Mouse (Mus musculus) CH12.LX (cell line): Measurements from ENCODE around the gene Prss21. TPM values are rescaled to one million over a fixed set of nuclear protein-coding genes. Genes with fewer than 3 reads are reported as not detected.

ENCODE experiments used
- DNase-seq: peaks from one replicate; pipeline ENCODE4 v3.0.0-alpha.2; 2013; ENCODE audit errors: extremely low read depth
- H3K27ac ChIP-seq: 2 replicates; pipeline ENCODE4 v1.5.1; 2012; ENCODE audit warnings: low read depth, mild to moderate bottlenecking, control low read depth, moderate library complexity; ENCODE audit not compliant: insufficient read depth
- H3K27me3 ChIP-seq: replicated peaks from 2 replicates; pipeline ENCODE3; 2012; ENCODE audit warnings: inconsistent platforms
- H3K36me3 ChIP-seq, 2 experiments: replicated peaks in 1 of 2; 2 replicates each; pipeline versions ENCODE3 to v1.6.1; 2012; ENCODE audit warnings: inconsistent platforms in 1 of 2, low read length in 1 of 2, mild to moderate bottlenecking in 1 of 2, mixed read lengths in 1 of 2, moderate library complexity in 1 of 2; ENCODE audit not compliant: control insufficient read depth in 1 of 2, insufficient read depth in 1 of 2
- H3K4me1 ChIP-seq, 2 experiments: 2 replicates each; pipeline ENCODE4 v1.6.1; 2012; ENCODE audit warnings: inconsistent platforms in 1 of 2, moderate library complexity in 1 of 2; ENCODE audit not compliant: insufficient read depth in 2 of 2, control insufficient read depth in 1 of 2
- H3K4me2 ChIP-seq: 2 replicates; pipeline ENCODE4 v1.6.1; 2012; ENCODE audit warnings: low read depth, mild to moderate bottlenecking, control low read depth; ENCODE audit not compliant: poor library complexity, insufficient read depth, severe bottlenecking
- H3K4me3 ChIP-seq, 3 experiments: fragments of 150-350 bp in 1 of 3; sonication (generic) in 1 of 3; replicated peaks in 1 of 3; 2 replicates each; pipeline versions ENCODE3 to v1.5.1; 2011 to 2012; ENCODE audit warnings: low read depth in 2 of 3, low read length in 2 of 3, mild to moderate bottlenecking in 2 of 3, moderate library complexity in 2 of 3, control low read depth in 1 of 3, improper control_type of control experiment in 1 of 3, inconsistent platforms in 1 of 3, mixed read lengths in 1 of 3; ENCODE audit not compliant: poor library complexity in 1 of 3
- H3K79me2 ChIP-seq: replicated peaks from 2 replicates; pipeline ENCODE4 v1.6.1; 2012; ENCODE audit warnings: mild to moderate bottlenecking, moderate library complexity; ENCODE audit not compliant: control insufficient read depth, poor library complexity, insufficient read depth, severe bottlenecking; ENCODE audit errors: extremely low read depth
- H3K9ac ChIP-seq: 2 replicates; pipeline ENCODE4 v1.6.1; 2012; ENCODE audit warnings: low read depth, mild to moderate bottlenecking, control low read depth, moderate library complexity; ENCODE audit not compliant: insufficient read depth
- H3K9me3 ChIP-seq: replicated peaks from 2 replicates; pipeline ENCODE3; 2012; ENCODE audit warnings: low read length, inconsistent platforms, mixed read lengths
- CHD2 ChIP-seq: IDR thresholded peaks from 2 replicates; pipeline ENCODE4 v1.6.1; 2011; ENCODE audit warnings: low read length, improper control_type of control experiment
- CTCF ChIP-seq, 2 experiments: IDR thresholded peaks in 1 of 2; conservative IDR thresholded peaks in 1 of 2; 2 replicates each; pipeline ENCODE4 v1.5.1; 2011 to 2012; ENCODE audit warnings: low read depth in 2 of 2, low read length in 2 of 2, improper control_type of control experiment in 1 of 2, inconsistent platforms in 1 of 2, mild to moderate bottlenecking in 1 of 2, moderate library complexity in 1 of 2
- EP300 ChIP-seq: IDR thresholded peaks from 2 replicates; pipeline ENCODE4 v1.6.1; 2011; ENCODE audit warnings: low read length, improper control_type of control experiment
- ETS1 ChIP-seq: conservative IDR thresholded peaks from 2 replicates; pipeline ENCODE4 v1.6.1; 2012; ENCODE audit warnings: low read depth, mild to moderate bottlenecking, inconsistent platforms, low read length, improper control_type of control experiment, moderate library complexity
- GABPA ChIP-seq: IDR thresholded peaks from 2 replicates; pipeline ENCODE4 v1.6.1; 2012; ENCODE audit warnings: low read depth, low read length, improper control_type of control experiment, inconsistent platforms; ENCODE audit not compliant: insufficient replicate concordance
- HCFC1 ChIP-seq: IDR thresholded peaks from 2 replicates; pipeline ENCODE4 v1.6.1; 2012; ENCODE audit warnings: low read depth, mild to moderate bottlenecking, inconsistent platforms, low read length, improper control_type of control experiment
- JUN ChIP-seq: IDR thresholded peaks from 2 replicates; pipeline ENCODE4 v1.6.1; 2011; ENCODE audit warnings: low read depth, mild to moderate bottlenecking, low read length, improper control_type of control experiment, moderate library complexity; ENCODE audit not compliant: insufficient read depth
- MAZ ChIP-seq: IDR thresholded peaks from 2 replicates; pipeline ENCODE4 v1.6.1; 2012; ENCODE audit warnings: low read depth, mild to moderate bottlenecking, inconsistent platforms, low read length, improper control_type of control experiment, moderate library complexity
- MEF2A ChIP-seq: IDR thresholded peaks from 2 replicates; pipeline ENCODE4 v1.6.1; 2014; ENCODE audit warnings: low read depth, mild to moderate bottlenecking, inconsistent platforms, low read length, improper control_type of control experiment, borderline replicate concordance
- MXI1 ChIP-seq: IDR thresholded peaks from 2 replicates; pipeline ENCODE4 v1.6.1; 2011; ENCODE audit warnings: mild to moderate bottlenecking, low read depth, low read length, improper control_type of control experiment
- MYC ChIP-seq: IDR thresholded peaks from 2 replicates; pipeline ENCODE4 v1.6.1; 2011; ENCODE audit warnings: low read depth, mild to moderate bottlenecking, improper control_type of control experiment, low read length
- NELFE ChIP-seq: IDR thresholded peaks from 2 replicates; pipeline ENCODE4 v1.6.1; 2011; ENCODE audit warnings: low read depth, low read length, improper control_type of control experiment
- NRF1 ChIP-seq: IDR thresholded peaks from 2 replicates; pipeline ENCODE4 v1.6.1; 2014; ENCODE audit warnings: low read depth, mild to moderate bottlenecking, inconsistent platforms, low read length, improper control_type of control experiment, moderate library complexity
- PAX5 ChIP-seq: IDR thresholded peaks from 2 replicates; pipeline ENCODE4 v1.6.1; 2012; ENCODE audit warnings: low read length, inconsistent platforms, mixed read lengths
- TCF12 ChIP-seq: IDR thresholded peaks from 2 replicates; pipeline ENCODE4 v1.6.1; 2014; ENCODE audit warnings: low read depth, mild to moderate bottlenecking, inconsistent platforms, low read length, improper control_type of control experiment
- UBTF ChIP-seq: IDR thresholded peaks from 2 replicates; pipeline ENCODE4 v1.6.1; 2012; ENCODE audit warnings: low read depth, mild to moderate bottlenecking, inconsistent platforms, low read length, improper control_type of control experiment, moderate library complexity
- ZMIZ1 ChIP-seq: IDR thresholded peaks from 2 replicates; pipeline ENCODE4 v1.6.1; 2012; ENCODE audit warnings: low read depth, mild to moderate bottlenecking, inconsistent platforms, low read length, improper control_type of control experiment
- dilution Hi-C: fragments of 300-500 bp; cut with MboI; formaldehyde crosslinking; loops from 2 replicates; pipeline ENCODE4 v1.14.3; 2020; ENCODE audit warnings: low sequenced_read_pairs; ENCODE audit not compliant: extremely low pct_unique_long_range_greater_than_20kb, extremely low pct_ligation_motif_present
- in situ Hi-C: fragments of 300-500 bp; cut with MboI; formaldehyde crosslinking; loops from 3 replicates; pipeline ENCODE4 v1.14.3; 2019; ENCODE audit warnings: low sequenced_read_pairs, low pct_ligation_motif_present, low pct_unique_long_range_greater_than_20kb, mixed read lengths
- polyA plus RNA-seq: library from polyadenylated mRNA; unstranded; fragments of >175 nt; gene quantifications from 2 replicates; pipeline ENCODE4 v1.2.1, GENCODE M21; 2012; ENCODE audit warnings: low read depth; ENCODE audit not compliant: insufficient read length
- total RNA-seq, 2 experiments: library from RNA; depleted of rRNA; stranded (reverse); fragments of 300-350 nt in 1 of 2; fragments of >200 nt in 1 of 2; gene quantifications; 2 replicates each; pipeline ENCODE4 v1.2.3; 2012 to 2014

Prss21 gene
- total and polyA plus RNA-seq, 3 experiments = not detected

- H3K36me3 ChIP-seq = peaks cover 55 to 67% of the 10 kb centered on the region in 2 experiments
- H3K4me3 ChIP-seq = no peak overlapping the region
- H3K4me1 ChIP-seq = peaks cover 2 to 32% of the 10 kb centered on the region in 2 experiments; a peak in 3 of 4 replicates
- dilution Hi-C loops = no loop called here
- no peaks in the 10 kb centered on the region for H3K27me3 ChIP-seq
- in situ Hi-C loops = no loop called here
- peaks cover 22% of the 10 kb centered on the region for H3K79me2 ChIP-seq
- H3K9me3 ChIP-seq = no peaks in the 10 kb centered on the region
- H3K4me2 ChIP-seq = no peak overlapping the region
- TF ChIP-seq TCF12 (no peak), PAX5 (no peak), JUN (no peak), ETS1 (no peak), HCFC1 (no peak), UBTF (no peak), MEF2A (no peak), NELFE (no peak), EP300 (no peak), NRF1 (no peak), GABPA (no peak), ZMIZ1 (peak; percentile 65; the same call in 1 of the 2 replicates), CHD2 (0 out of 2 replicates have a peak, but pooled peaks have one; percentile 20), MXI1 (no peak), MYC (no peak), CTCF (conservative IDR thresholded peaks at IDR 0.05 in 1 of 2, IDR thresholded peaks at IDR 0.05 in 1 of 2; ENCODE audit: low read depth in 2 of 2, low read length in 2 of 2) (no peak)
- no peak overlapping the region for H3K9ac ChIP-seq
- no peak overlapping the region for H3K27ac ChIP-seq
- no peak for DNase-seq
Observed at GRCm38 (mm10) chr17:23825591-23825990, 42.3 kb upstream of the Prss21 start.

GRCm38 (mm10) chr17:23828271-23829001, 39.4 kb upstream of the Prss21 start:
- peaks cover 2 to 32% of the 10 kb centered on the region in 2 experiments; a peak in 3 of 4 replicates for H3K4me1 ChIP-seq
- dilution Hi-C loops = no loop called here
- peak; percentile 48 for DNase-seq

More at GRCm38 (mm10) chr17:23828271-23829001, 39.4 kb upstream of the Prss21 start:
- in situ Hi-C loops = no loop called here
- Histone ChIP-seq H3K36me3 (peaks cover 26 to 39% of the 10 kb centered on the region in 2 experiments), H3K9ac (peak overlapping the region; percentile 98), H3K4me2 (peak overlapping the region; percentile 84), H3K9me3 (no peaks in the 10 kb centered on the region), H3K4me3 (peak overlapping the region; percentile 81 to 87 (median 82)), H3K79me2 (peaks cover 20% of the 10 kb centered on the region), H3K27me3 (no peaks in the 10 kb centered on the region)
- TF ChIP-seq JUN (no peak), MAZ (0 out of 2 replicates have a peak, but pooled peaks have one; percentile 39), MXI1 (no peak)
- TF ChIP-seq, all 38 proteins: peak for 1
- H3K27ac ChIP-seq = peak overlapping the region; percentile 41
